Mouse (Mus musculus): ENCODE data around the gene Nle1.

Gene Nle1

GRCm38 (mm10) chr11:82867956-82868355, 40.3 kb downstream of the Nle1 start:
- no peak for DNase-seq

- DNase-seq = no peak
Observed at GRCm38 (mm10) chr11:82866850-82867564, 41.2 kb downstream of the Nle1 start.

DNA sequence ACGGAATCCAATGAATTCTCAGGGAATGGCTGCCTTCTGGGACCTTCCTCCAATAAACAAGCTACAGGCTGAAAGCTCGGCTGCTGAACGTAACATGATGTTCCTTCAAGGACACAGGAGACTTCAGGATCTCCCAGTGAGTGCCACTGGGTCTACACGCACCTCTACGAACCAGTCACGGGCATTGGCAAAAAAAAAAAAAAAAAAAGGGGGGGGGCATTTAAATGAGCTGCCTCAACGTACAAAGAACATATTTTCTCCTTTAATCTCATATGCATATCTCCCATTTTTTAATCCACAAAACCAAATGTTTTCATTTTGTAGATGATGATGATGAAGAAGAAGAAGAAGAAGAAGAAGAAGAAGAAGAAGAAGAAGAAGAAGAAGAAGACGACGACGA, 42.3 kb downstream of the Nle1 start:
- DNase-seq = no peak

DNA sequence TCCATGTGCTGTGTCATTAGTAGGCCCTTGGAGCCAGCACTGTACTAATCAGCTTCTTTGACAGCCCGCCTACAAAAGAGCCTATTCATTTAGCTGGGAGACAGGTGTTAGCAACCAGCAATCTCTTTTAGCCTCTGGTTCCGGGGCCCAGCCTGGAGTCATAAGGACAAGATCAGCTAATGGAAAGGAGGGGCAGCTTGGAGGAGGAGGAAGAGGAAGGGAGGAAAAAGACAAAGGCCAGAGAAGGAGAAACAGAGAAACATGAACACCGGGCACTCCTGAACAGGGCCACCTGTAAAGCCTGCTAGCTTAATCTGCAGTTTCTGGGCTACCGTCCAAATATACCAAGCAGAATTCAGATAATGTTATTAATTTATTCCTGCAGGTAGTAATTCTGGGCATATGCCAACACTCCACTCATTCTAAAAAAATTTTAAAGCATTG, 44.7 kb downstream of the Nle1 start:
- DNase-seq = no peak

GRCm38 (mm10) chr11:82863059-82863458, 45.2 kb downstream of the Nle1 start:
- DNase-seq = no peak

DNA sequence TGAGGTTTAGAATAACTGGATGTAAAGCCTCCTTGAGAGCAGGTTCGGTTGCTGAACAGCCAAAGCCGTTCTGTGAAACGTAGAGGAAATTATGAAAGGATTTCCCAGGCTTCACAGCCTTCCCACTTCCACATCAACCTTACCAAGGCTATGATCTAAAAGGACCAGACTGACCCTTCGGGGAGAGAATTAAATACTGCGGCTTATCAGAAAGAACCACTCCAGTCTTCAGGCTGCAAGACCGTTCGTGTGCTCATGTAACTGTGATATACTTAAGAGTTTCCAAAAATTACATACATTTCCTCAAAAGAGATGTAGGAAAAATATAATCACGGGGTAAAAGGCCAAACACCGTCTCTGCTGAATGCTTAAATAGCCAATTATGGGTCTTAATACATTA, 45.6 kb downstream of the Nle1 start:
- DNase-seq = no peak

GRCm38 (mm10) chr11:82861558-82861957, 46.7 kb downstream of the Nle1 start:
- DNase-seq = no peak

DNA sequence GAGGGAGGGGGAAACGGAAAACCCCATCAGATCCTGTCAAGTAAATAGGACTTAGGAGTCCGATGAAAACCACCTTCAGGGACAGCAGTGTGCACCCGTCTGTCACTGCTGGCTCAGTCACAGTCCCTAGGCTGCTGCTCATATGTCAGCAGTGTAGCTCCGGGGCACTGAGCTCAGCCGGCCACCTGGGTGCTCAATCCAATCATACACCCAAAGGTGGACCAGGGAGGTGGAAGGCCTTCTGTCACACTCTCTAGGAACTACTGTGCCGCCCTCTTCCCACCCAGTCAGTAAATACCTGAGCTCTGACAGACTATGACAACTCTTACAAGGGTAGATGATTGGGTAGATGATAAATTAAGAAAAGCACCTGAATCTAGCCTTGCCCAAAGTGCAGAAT, 47.5 kb downstream of the Nle1 start:
- no peak for DNase-seq

DNA sequence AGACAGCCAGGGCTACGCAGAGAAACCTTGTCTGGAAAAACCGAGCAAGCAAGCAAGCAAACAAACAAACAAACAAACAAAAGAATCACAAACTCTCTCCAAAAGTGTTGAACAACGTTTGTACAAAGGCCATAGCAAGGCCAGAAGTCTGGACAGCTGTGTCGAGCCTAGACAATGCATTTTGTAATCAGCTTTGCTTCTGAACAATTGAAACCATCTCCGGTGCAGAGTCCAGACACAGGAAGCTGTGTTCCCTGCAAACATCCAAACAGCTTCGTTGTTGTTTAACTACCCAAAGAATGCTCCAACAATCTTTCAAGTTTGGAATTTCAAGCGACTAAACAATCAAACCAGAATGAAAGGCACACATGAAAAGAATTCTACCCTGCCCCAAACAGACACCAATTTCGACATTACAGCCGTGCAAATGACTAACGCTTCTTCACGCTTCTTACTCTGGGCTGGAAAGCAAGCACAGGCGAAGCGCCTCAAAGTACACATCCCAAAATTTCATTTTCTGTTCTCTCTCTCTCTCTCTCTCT, 50.8 kb downstream of the Nle1 start:
- no peak for DNase-seq

- DNase-seq = no peak
Observed at GRCm38 (mm10) chr11:82856032-82856431, 52.2 kb downstream of the Nle1 start.

DNA sequence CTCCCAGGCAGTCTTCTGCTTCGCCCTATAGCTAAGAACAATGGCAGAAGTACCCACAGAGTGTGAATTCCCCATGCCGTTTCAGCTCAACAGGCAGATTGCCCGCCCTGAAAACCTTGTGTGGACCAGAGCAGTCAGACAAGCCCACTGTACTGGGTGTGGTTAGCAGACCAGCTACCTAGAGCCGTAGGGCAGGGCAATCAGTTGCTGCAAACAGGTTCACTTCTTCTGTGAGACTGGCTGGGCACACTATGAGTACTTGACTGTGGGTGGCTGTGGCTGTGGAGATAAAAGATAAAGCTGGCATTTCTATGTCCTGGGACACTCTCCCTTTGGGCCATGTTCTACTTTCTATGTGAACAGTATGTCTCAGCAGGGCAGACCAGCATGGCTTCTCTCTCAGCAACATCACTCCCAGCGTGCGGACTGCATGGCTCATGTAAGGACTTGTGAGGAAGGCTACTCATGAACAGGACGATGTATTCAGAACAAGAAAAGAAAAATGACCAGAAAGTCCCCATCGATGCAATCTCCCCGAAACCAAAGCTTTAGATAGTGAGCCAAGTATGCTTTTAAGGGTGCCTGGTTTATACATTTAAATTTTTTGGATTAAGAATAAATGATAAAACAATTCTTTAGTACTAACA, 52.8 kb downstream of the Nle1 start:
- no peak for DNase-seq

DNA sequence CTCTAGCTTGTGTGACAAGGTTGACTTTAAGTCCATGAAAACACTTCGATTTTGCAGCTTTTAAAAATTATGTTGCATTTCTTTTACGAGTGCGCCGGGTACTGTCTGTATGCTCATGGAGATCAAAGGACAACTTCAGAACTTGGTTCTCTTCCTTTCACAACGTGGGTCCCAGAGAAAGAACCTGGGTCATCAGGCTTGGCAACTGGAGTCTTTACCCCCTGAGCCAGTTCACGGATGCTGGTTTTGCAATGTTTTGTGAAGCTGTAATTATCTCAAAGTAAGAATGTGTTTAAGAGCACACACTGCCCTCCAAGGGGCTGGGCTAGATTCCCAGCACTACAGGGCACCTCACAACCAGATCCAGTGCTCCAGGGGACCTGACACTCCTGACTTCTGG, 54.1 kb downstream of the Nle1 start:
- no peak for DNase-seq

DNA sequence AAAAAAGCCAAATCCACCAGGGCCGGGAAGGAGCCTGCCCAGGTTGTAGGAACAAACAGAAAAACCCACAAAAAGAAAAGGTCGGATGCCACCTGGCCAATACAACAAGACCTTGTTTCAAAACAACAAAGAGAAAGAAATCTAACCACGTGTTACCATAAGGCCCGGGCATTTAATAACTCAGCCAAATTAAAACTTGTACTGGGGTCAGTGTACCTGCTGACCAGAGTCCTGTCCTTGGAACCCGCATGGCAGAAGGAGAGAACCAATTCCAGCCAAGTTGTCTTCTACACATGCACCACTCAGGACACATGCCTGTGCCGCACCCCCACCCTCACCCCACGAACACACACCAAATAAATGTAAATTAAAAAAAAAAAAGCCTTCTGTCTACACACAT, 55.3 kb downstream of the Nle1 start:
- no peak for DNase-seq

DNA sequence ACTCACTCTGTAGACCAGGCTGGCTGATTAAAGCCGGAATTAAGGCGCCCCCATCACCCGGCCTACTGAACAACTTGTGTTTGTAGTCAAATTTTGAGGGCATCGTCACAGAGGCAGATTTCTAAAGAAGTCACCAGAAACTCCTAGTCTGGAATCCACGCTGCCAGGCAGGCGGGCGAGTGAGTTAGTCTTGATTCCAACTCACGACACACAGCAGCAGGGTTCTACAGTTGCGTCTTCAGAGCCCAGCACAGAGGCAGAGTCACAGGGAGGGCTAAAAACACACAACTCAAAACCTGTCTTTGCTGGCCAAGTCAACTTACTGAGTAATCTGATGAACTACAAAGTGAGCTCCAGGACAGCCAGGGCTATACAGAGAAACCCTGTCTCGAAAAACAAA, 55.7 kb downstream of the Nle1 start:
- no peak for DNase-seq

GRCm38 (mm10) chr11:82852115-82852514, 56.1 kb downstream of the Nle1 start:
- no peak for DNase-seq
